15 mouse cellular contexts compared by ENCODE assay signal in the genomic region with DNA sequence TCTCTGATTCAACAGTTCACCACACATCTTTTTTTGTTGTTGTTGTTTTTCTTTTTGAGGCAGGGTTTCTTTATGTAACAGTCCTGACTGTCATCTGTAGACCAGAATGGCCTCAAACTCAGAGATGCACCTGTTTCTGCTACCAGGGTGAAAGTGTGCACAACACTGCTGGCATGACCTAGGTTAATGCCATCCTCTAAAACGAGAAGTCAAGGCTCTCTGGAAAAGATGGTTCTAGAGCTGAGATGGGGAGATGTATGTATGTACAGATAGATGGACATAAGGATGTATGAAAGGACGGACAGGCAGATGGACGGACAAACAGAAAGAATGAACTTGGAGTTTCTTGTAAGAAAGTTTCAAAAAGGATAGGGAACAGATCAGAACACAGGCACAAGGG.
"Had no signal": no experiment of that assay in that cellular context is flagged by ENCODE, and none has a peak within 500 bp of the region (broad histone marks: within the 10 kb centered on the region; RNA-seq: fewer than 3 reads in every experiment).

No protein-coding gene starts in this region.

- H3K9me3 ChIP-seq: neural tube, embryonic 15.5 days; stomach, embryonic 15.5 days had no signal

- H3K4me1 ChIP-seq: stomach, embryonic 15.5 days had no signal

- H3K4me3 ChIP-seq: neural tube, embryonic 15.5 days; stomach, embryonic 15.5 days had no signal

- H3K36me3 ChIP-seq: stomach, embryonic 15.5 days had no signal

- H3K9ac ChIP-seq: neural tube, embryonic 15.5 days; stomach, embryonic 15.5 days had no signal

- H3K27ac ChIP-seq: neural tube, embryonic 15.5 days; stomach, embryonic 15.5 days; stomach, postnatal 0 days had no signal

- H3K4me2 ChIP-seq: neural tube, embryonic 15.5 days; stomach, embryonic 15.5 days had no signal

- H3K27me3 ChIP-seq: neural tube, embryonic 15.5 days; stomach, embryonic 15.5 days had no signal

- DNase-seq: retina, postnatal 1 day; right cerebral cortex, adult 18-20 months; right cerebral cortex, postnatal 14 days; right cerebral cortex, postnatal 25 days; right cerebral cortex, postnatal 4 days; spleen, adult 18-20 months; thymus, adult 18-20 months; thymus, adult 2 months; thymus, postnatal 14 days; thymus, postnatal 25 days; thymus, postnatal 36 days; thymus, postnatal 4 days had no signal
